Comparison of ENCODE assay signal across 23 mouse cellular contexts in the genomic region with DNA sequence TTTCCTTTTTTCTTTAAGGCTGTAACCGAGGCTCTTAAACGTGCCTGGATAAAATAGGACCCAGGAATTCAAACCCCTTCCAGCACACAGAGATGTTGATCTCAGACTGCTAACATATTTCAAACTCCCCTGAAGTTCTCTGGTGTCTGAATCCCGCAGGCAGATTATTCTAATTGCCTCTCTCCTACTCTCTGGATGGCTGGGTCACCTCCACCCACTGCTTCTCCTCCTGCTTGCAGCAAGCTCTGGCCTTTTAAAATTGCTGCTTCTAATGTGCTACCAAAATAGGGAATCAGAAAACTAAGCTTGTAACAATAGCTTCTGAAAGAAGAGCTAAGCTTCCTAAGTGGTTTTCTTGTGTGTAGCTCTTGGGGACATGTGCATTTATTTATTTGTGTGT.
"Had no signal": no experiment of that assay in that cellular context is flagged by ENCODE, and none has a peak within 500 bp of the region (broad histone marks: within the 10 kb centered on the region; RNA-seq: fewer than 3 reads in every experiment).

No protein-coding gene starts in this region.

- H3K4me3 ChIP-seq: limb, embryonic 10.5 days; limb, embryonic 13.5 days; liver, embryonic 12.5 days; liver, embryonic 15.5 days; lung, embryonic 15.5 days; megakaryocyte, embryonic 14.5 days; midbrain, embryonic 12.5 days; myocyte; neural tube, embryonic 13.5 days; stomach, embryonic 15.5 days had no signal

- H3K9ac ChIP-seq: limb, embryonic 13.5 days; liver, embryonic 12.5 days; liver, embryonic 15.5 days; lung, embryonic 15.5 days; midbrain, embryonic 12.5 days; neural tube, embryonic 13.5 days; stomach, embryonic 15.5 days had no signal

- H3K4me1 ChIP-seq: liver, embryonic 12.5 days; liver, embryonic 15.5 days; lung, embryonic 15.5 days; megakaryocyte, embryonic 14.5 days; neural tube, embryonic 13.5 days; stomach, embryonic 15.5 days had no signal

- DNase-seq: kidney, adult 2 months; kidney, postnatal 36 days; layer of hippocampus, postnatal 36 days; liver; lung, adult 18-20 months; lung, postnatal 10 days; lung, postnatal 36 days; retina, postnatal 1 day; right cerebral cortex, postnatal 25 days; spleen, adult 18-20 months; thymus, postnatal 25 days had no signal

- H3K27me3 ChIP-seq: limb, embryonic 13.5 days; liver, embryonic 12.5 days; liver, embryonic 15.5 days; lung, embryonic 15.5 days; megakaryocyte, embryonic 14.5 days; midbrain, embryonic 12.5 days; neural tube, embryonic 13.5 days; stomach, embryonic 15.5 days had no signal

- H3K9me3 ChIP-seq: limb, embryonic 10.5 days; limb, embryonic 13.5 days; liver, embryonic 12.5 days; liver, embryonic 15.5 days; lung, embryonic 15.5 days; midbrain, embryonic 12.5 days; neural tube, embryonic 13.5 days; stomach, embryonic 15.5 days had no signal

- H3K27ac ChIP-seq: kidney, postnatal 0 days; limb, embryonic 10.5 days; limb, embryonic 13.5 days; liver, embryonic 12.5 days; liver, embryonic 15.5 days; lung, embryonic 15.5 days; midbrain, embryonic 12.5 days; neural tube, embryonic 13.5 days; stomach, embryonic 15.5 days had no signal

- H3K36me3 ChIP-seq: limb, embryonic 10.5 days; limb, embryonic 13.5 days; liver, embryonic 12.5 days; liver, embryonic 15.5 days; lung, embryonic 15.5 days; midbrain, embryonic 12.5 days; neural tube, embryonic 13.5 days; stomach, embryonic 15.5 days had no signal

- ATAC-seq: intestine, postnatal 0 days; liver, embryonic 12.5 days had no signal

- H3K4me2 ChIP-seq: limb, embryonic 13.5 days; liver, embryonic 12.5 days; liver, embryonic 15.5 days; lung, embryonic 15.5 days; midbrain, embryonic 12.5 days; neural tube, embryonic 13.5 days; stomach, embryonic 15.5 days had no signal
